Mouse (Mus musculus) testis, adult 2 months (tissue): Measurements from ENCODE around the gene Mtmr4. TPM values are rescaled to one million over a fixed set of nuclear protein-coding genes. Genes with fewer than 3 reads are reported as not detected.

Experiments used
- H3K27ac ChIP-seq: fragments of 200-500 bp; 2 replicates; pipeline ENCODE4 v1.5.1; 2012; ENCODE audit warnings: low read depth, low read length; ENCODE audit not compliant: control insufficient read depth, insufficient read depth
- H3K27me3 ChIP-seq: fragments of 200-500 bp; 2 replicates; pipeline ENCODE4 v1.6.1; 2012; ENCODE audit warnings: mild to moderate bottlenecking, low read length, moderate library complexity; ENCODE audit not compliant: control insufficient read depth, insufficient read depth
- H3K36me3 ChIP-seq: fragments of 200-500 bp; 2 replicates; pipeline ENCODE4 v1.6.1; 2012; ENCODE audit warnings: mild to moderate bottlenecking, low read length; ENCODE audit not compliant: control insufficient read depth, insufficient read depth
- H3K4me1 ChIP-seq: fragments of 200-500 bp; 2 replicates; pipeline ENCODE4 v1.6.1; 2012; ENCODE audit warnings: low read length; ENCODE audit not compliant: control insufficient read depth, insufficient read depth
- H3K4me3 ChIP-seq: fragments of 200-500 bp; 2 replicates; pipeline ENCODE4 v1.5.1; 2012; ENCODE audit warnings: low read depth, mild to moderate bottlenecking, low read length, moderate library complexity, mixed read lengths; ENCODE audit not compliant: control insufficient read depth
- CTCF ChIP-seq: fragments of 200-500 bp; IDR thresholded peaks from 2 replicates; pipeline ENCODE4 v1.5.1; 2012; ENCODE audit warnings: low read depth, mild to moderate bottlenecking, inconsistent platforms, low read length, moderate library complexity; ENCODE audit not compliant: control insufficient read depth, insufficient read depth, insufficient replicate concordance
- POLR2A ChIP-seq: fragments of 200-500 bp; IDR thresholded peaks from 2 replicates; pipeline ENCODE4 v1.6.1; 2012; ENCODE audit warnings: low read depth, mild to moderate bottlenecking, inconsistent platforms, low read length, moderate library complexity; ENCODE audit not compliant: control insufficient read depth
- polyA plus RNA-seq: library from polyadenylated mRNA; depleted of rRNA; stranded (reverse); fragments of >200 nt; gene quantifications from 2 replicates; pipeline ENCODE4 v1.2.3, GENCODE M21; 2012; rRNA removed

Mtmr4 gene
- polyA plus RNA-seq = 33.6 and 33.7 TPM in 2 replicates

GRCm38 (mm10) chr11:87591526-87592353, at the start of gene Mtmr4:
Gene Mtmr4 (plus strand): TSS chr11:87592162.
- Histone ChIP-seq H3K36me3 (no peaks in the 10 kb centered on the region; the same call in 1 of the 2 replicates), H3K27ac (peak within 1 kb of the TSS; percentile 88), H3K27me3 (no peaks in the 10 kb centered on the region), H3K4me1 (peaks cover 20% of the 10 kb centered on the region), H3K4me3 (peak within 1 kb of the TSS; percentile 94)
- no peak for TF ChIP-seq CTCF
- peak; percentile 80 for TF ChIP-seq POLR2A

DNA sequence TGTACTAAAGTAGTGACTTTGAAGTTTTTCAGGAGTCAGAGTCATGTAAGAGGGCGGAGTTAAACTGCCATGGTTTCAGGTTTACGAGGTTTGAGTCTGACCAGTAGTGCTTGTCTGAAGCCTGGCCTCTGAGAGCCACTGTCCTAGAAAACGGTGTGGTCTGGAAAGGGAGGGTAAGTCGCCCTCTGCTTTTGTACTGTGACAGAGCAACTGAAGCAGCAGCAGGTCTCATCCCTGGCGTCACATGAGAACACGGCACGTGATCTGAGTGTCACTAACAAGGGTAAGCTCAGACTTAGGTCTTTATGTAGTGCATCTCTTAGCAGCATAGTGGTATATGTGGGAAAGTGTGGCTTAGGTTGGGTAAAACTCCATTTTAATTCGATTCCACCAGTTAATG, 49.7 kb upstream of the Mtmr4 start:
- no peak overlapping the region for H3K27ac ChIP-seq
- H3K4me3 ChIP-seq = no peak overlapping the region
- TF ChIP-seq CTCF = no peak
- no peak for TF ChIP-seq POLR2A
- H3K4me1 ChIP-seq = no peaks in the 10 kb centered on the region
- H3K36me3 ChIP-seq = no peaks in the 10 kb centered on the region; the same call in 1 of the 2 replicates
- no peaks in the 10 kb centered on the region for H3K27me3 ChIP-seq

DNA sequence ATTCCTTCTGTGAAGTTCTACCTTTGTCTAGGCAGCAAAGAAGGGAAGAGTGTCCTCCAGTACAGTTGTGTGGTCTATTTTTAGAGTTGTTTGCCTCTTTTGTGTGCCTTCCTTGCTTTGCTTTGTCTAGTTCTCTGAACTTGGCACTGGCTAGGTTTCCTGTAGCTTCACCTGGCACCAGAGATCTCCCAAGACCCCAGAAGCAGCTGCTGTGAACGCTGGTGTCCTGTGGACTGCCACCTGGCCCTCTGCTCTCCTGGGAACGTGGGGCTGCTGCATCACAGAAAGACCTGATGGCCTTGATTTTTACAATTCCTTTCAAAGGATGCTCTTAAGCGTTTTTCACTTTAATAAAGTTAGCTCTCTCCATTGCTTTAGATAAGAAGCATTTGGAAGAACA, 49.1 kb upstream of the Mtmr4 start:
- H3K36me3 ChIP-seq = no peaks in the 10 kb centered on the region; the same call in 1 of the 2 replicates
- no peaks in the 10 kb centered on the region for H3K27me3 ChIP-seq
- H3K27ac ChIP-seq = no peak overlapping the region
- H3K4me3 ChIP-seq = no peak overlapping the region
- TF ChIP-seq CTCF (no peak), POLR2A (no peak)
- H3K4me1 ChIP-seq = no peaks in the 10 kb centered on the region

GRCm38 (mm10) chr11:87553342-87553741, 38.6 kb upstream of the Mtmr4 start:
- no peaks in the 10 kb centered on the region for H3K4me1 ChIP-seq
- TF ChIP-seq CTCF = no peak
- TF ChIP-seq POLR2A = no peak
- H3K36me3 ChIP-seq = peaks cover 2% of the 10 kb centered on the region; the same call in 1 of the 2 replicates
- H3K27me3 ChIP-seq = no peaks in the 10 kb centered on the region
- no peak overlapping the region for H3K4me3 ChIP-seq
- H3K27ac ChIP-seq = no peak overlapping the region

- H3K4me1 ChIP-seq = no peaks in the 10 kb centered on the region
- TF ChIP-seq CTCF (no peak), POLR2A (no peak)
- H3K27ac ChIP-seq = peak overlapping the region; percentile 64
Observed at GRCm38 (mm10) chr11:87554386-87554785, 37.6 kb upstream of the Mtmr4 start.

GRCm38 (mm10) chr11:87555106-87555703, 36.8 kb upstream of the Mtmr4 start:
- Histone ChIP-seq H3K27ac (0 out of 2 replicates have a peak overlapping the region, but pooled peaks have one; percentile 37), H3K36me3 (peaks cover 2% of the 10 kb centered on the region; the same call in 1 of the 2 replicates), H3K4me1 (no peaks in the 10 kb centered on the region), H3K4me3 (no peak overlapping the region), H3K27me3 (no peaks in the 10 kb centered on the region)
- TF ChIP-seq CTCF = no peak

More at GRCm38 (mm10) chr11:87554386-87554785, 37.6 kb upstream of the Mtmr4 start:
- Histone ChIP-seq H3K36me3 (peaks cover 2% of the 10 kb centered on the region; the same call in 1 of the 2 replicates), H3K27me3 (no peaks in the 10 kb centered on the region), H3K4me3 (no peak overlapping the region)

GRCm38 (mm10) chr11:87561208-87561607, 30.8 kb upstream of the Mtmr4 start:
- H3K27me3 ChIP-seq = no peaks in the 10 kb centered on the region
- H3K36me3 ChIP-seq = peaks cover 2% of the 10 kb centered on the region; the same call in 1 of the 2 replicates
- no peaks in the 10 kb centered on the region for H3K4me1 ChIP-seq
- TF ChIP-seq CTCF (no peak), POLR2A (no peak)
- no peak overlapping the region for H3K4me3 ChIP-seq
- H3K27ac ChIP-seq = no peak overlapping the region
